Mouse (Mus musculus) ES-E14 (cell line): ENCODE results near the gene Adgrb3. TPM values are rescaled to one million over a fixed set of nuclear protein-coding genes. Genes with fewer than 3 reads are reported as not detected.

Source experiments
- DNase-seq: peaks from one replicate; pipeline ENCODE4 v3.0.0-alpha.2; 2013; ENCODE audit warnings: low read depth, low spot score
- H3K27ac ChIP-seq: 2 replicates; pipeline ENCODE4 v1.5.1; 2012; ENCODE audit warnings: low read depth, mild to moderate bottlenecking, low read length, moderate library complexity, mixed read lengths; ENCODE audit not compliant: poor library complexity, insufficient read depth, severe bottlenecking
- H3K36me3 ChIP-seq: 2 replicates; pipeline ENCODE4 v1.6.1; 2012; ENCODE audit warnings: mild to moderate bottlenecking, low read length, moderate library complexity, mixed read lengths; ENCODE audit not compliant: control insufficient read depth, poor library complexity, insufficient read depth, severe bottlenecking
- H3K4me1 ChIP-seq, 2 experiments: fragments of 150-350 bp in 1 of 2; sonication (generic) in 1 of 2; 2 replicates each; pipeline ENCODE4 v1.6.1; 2012; ENCODE audit warnings: low read length in 2 of 2, mild to moderate bottlenecking in 1 of 2, mixed read lengths in 1 of 2; ENCODE audit not compliant: control insufficient read depth in 2 of 2, insufficient read depth in 2 of 2, poor library complexity in 1 of 2
- H3K4me3 ChIP-seq, 2 experiments: fragments of 150-350 bp in 1 of 2; sonication (generic) in 1 of 2; 2 replicates each; pipeline ENCODE4 v1.5.1; 2012; ENCODE audit warnings: low read length in 2 of 2, low read depth in 1 of 2, mild to moderate bottlenecking in 1 of 2, mixed read lengths in 1 of 2; ENCODE audit not compliant: insufficient read depth in 1 of 2, poor library complexity in 1 of 2, severe bottlenecking in 1 of 2
- H3K9ac ChIP-seq: 2 replicates; pipeline ENCODE4 v1.6.1; 2012; ENCODE audit warnings: low read depth, mild to moderate bottlenecking, low read length, mixed read lengths; ENCODE audit not compliant: poor library complexity, insufficient read depth, severe bottlenecking
- H3K9me3 ChIP-seq: fragments of 150-350 bp; sonication (generic); 2 replicates; pipeline ENCODE4 v1.6.1; 2012; ENCODE audit warnings: low read depth, mild to moderate bottlenecking, low read length; ENCODE audit not compliant: control insufficient read depth, insufficient read depth
- CHD2 ChIP-seq: IDR thresholded peaks from 2 replicates; pipeline ENCODE4 v1.6.1; 2014; ENCODE audit warnings: mild to moderate bottlenecking, low read depth, low read length, inconsistent platforms
- HCFC1 ChIP-seq: IDR thresholded peaks from 2 replicates; pipeline ENCODE4 v1.6.1; 2012; ENCODE audit warnings: low read length, inconsistent platforms, borderline replicate concordance; ENCODE audit not compliant: insufficient read depth
- MAFK ChIP-seq: IDR thresholded peaks from 2 replicates; pipeline ENCODE4 v1.6.1; 2014; ENCODE audit warnings: mild to moderate bottlenecking, low read depth, low read length, inconsistent platforms; ENCODE audit not compliant: insufficient read depth
- ZC3H11A ChIP-seq: IDR thresholded peaks from 2 replicates; pipeline ENCODE4 v1.6.1; 2012; ENCODE audit warnings: low read depth, mild to moderate bottlenecking, inconsistent platforms, low read length, borderline replicate concordance
- ZNF384 ChIP-seq: IDR thresholded peaks from 2 replicates; pipeline ENCODE4 v1.6.1; 2012; ENCODE audit warnings: low read depth, low read length, inconsistent platforms
- in situ Hi-C, 2 experiments: fragments of 600-800 bp; cut with MboI; formaldehyde crosslinking; loops; one replicate each; pipeline ENCODE4 v1.15.1; 2025; ENCODE audit warnings: low sequenced_read_pairs in 2 of 2, inconsistent platforms in 1 of 2; ENCODE audit not compliant: unreplicated experiment in 2 of 2
- total RNA-seq: library from RNA; depleted of rRNA; stranded (reverse); fragments of 300-350 nt; gene quantifications from 2 replicates; pipeline ENCODE4 v1.2.3, GENCODE M21; 2012

Gene Adgrb3
- total RNA-seq, 1 experiment = 0.27 TPM

DNA sequence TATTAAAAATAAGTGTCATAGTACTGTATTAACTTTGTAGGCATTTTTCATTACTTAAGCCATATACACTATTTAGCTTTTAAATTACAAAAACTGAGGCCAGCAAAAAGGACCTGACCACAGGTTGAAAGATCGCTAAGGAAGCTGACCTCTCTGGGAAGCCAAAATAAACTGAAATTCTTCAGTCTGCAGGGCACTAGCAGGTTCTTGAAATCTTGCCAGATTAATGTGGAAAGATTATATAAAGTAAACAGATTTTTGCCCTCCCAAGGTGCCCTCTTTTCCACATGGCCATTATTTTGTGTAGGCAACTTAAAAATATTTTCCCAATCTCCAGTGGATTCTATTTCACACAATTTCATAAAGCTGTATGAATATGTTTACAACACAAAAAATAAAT, 14.0 kb downstream of the Adgrb3 start:
- H3K9me3 ChIP-seq = no peaks in the 10 kb centered on the region
- H3K9ac ChIP-seq = no peak overlapping the region
- no peak for DNase-seq
- H3K4me3 ChIP-seq = no peak overlapping the region
- no peak overlapping the region for H3K27ac ChIP-seq
- in situ Hi-C loops = no loop called here
- TF ChIP-seq MAFK = no peak
- no peak for TF ChIP-seq HCFC1
- no peak for TF ChIP-seq ZC3H11A
- TF ChIP-seq CHD2 = no peak
- TF ChIP-seq ZNF384 = no peak
- H3K4me1 ChIP-seq = no peaks in the 10 kb centered on the region
- no peaks in the 10 kb centered on the region for H3K36me3 ChIP-seq

DNA sequence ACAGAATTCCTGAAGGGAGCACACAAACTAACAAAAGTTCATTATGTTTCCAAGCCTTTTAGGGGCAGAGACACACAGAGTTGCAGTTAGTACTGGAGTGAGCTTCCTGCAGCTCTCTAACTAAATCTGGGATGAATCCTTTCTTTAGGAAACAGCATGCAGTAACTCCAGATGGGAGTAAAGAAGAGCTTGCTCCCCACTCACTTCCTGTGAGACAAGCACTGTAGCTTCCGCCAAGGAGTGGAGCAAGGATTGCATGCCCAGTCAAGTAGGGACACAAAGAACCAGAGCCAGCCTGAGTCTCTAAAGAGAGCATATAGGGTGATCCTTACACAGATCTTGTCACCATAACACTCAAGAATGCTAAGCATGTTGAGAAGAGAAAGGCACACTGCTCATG, 50.7 kb downstream of the Adgrb3 start:
- no peak for TF ChIP-seq ZC3H11A
- no peak for TF ChIP-seq CHD2
- no peak for TF ChIP-seq HCFC1
- no peak for TF ChIP-seq ZNF384
- no peak for TF ChIP-seq MAFK
- H3K9ac ChIP-seq = no peak overlapping the region
- no peak overlapping the region for H3K4me3 ChIP-seq
- H3K36me3 ChIP-seq = no peaks in the 10 kb centered on the region
- in situ Hi-C loops = no loop called here
- no peaks in the 10 kb centered on the region for H3K4me1 ChIP-seq
- no peaks in the 10 kb centered on the region for H3K9me3 ChIP-seq
- no peak for DNase-seq
- no peak overlapping the region for H3K27ac ChIP-seq

DNA sequence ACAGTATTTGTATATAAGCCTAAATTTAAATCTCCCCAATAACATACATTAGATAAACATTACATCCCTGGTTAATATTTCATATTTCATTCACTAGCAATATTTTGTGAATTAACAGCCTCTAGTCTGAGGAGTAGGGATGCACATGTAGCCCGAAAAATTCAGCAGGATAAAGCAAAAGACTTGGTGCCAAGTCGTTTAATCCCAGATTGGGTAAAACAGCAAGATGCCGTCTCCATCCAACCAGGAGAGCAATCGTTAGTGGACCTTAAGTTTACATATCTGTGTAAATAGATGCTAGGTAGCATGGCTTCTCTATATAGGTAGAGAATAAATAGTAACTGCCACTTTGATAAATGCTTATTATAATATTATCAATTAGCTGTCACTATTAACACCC, 52.0 kb downstream of the Adgrb3 start:
- no peak overlapping the region for H3K4me3 ChIP-seq
- H3K27ac ChIP-seq = no peak overlapping the region
- no peaks in the 10 kb centered on the region for H3K4me1 ChIP-seq
- no peaks in the 10 kb centered on the region for H3K36me3 ChIP-seq
- no peaks in the 10 kb centered on the region for H3K9me3 ChIP-seq
- TF ChIP-seq CHD2 = no peak
- TF ChIP-seq ZC3H11A = no peak
- TF ChIP-seq MAFK = no peak
- TF ChIP-seq HCFC1 = no peak
- TF ChIP-seq ZNF384 = no peak
- in situ Hi-C loops = no loop called here
- no peak overlapping the region for H3K9ac ChIP-seq
- DNase-seq = no peak

- Histone ChIP-seq H3K9ac (no peak overlapping the region), H3K4me3 (no peak overlapping the region), H3K4me1 (no peaks in the 10 kb centered on the region), H3K36me3 (no peaks in the 10 kb centered on the region), H3K9me3 (no peaks in the 10 kb centered on the region), H3K27ac (no peak overlapping the region)
- in situ Hi-C loops = no loop called here
- no peak for DNase-seq
- no peak for TF ChIP-seq CHD2
- TF ChIP-seq HCFC1 = no peak
- TF ChIP-seq ZNF384 = no peak
- no peak for TF ChIP-seq ZC3H11A
- no peak for TF ChIP-seq MAFK
Observed at GRCm38 (mm10) chr1:25775440-25776130, 53.9 kb downstream of the Adgrb3 start.

DNA sequence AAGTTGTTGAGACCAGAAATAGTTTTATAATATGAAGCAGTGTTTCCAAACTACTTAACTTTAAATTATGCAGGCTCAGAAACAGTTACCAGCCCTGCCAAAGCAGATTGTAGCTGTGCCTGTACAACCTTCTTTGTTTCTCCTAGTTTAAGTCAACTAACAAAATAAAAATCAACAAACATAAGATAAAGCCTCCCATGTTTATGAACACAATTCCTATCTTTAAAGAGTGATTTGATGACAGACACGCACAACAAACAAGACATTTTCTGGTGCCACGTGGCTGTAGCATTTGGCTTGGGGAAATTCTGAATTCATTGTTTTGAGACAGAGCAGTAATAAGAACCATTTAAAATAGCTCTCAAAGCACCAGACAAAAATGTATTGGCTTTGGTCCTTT, 60.5 kb downstream of the Adgrb3 start:
- TF ChIP-seq ZC3H11A (no peak), CHD2 (no peak)
- in situ Hi-C loops = no loop called here
- no peak overlapping the region for H3K27ac ChIP-seq

More for the DNA sequence above, 60.5 kb downstream of the Adgrb3 start:
- DNase-seq = no peak
- no peaks in the 10 kb centered on the region for H3K36me3 ChIP-seq
- no peaks in the 10 kb centered on the region for H3K4me1 ChIP-seq
- no peak overlapping the region for H3K4me3 ChIP-seq
- no peaks in the 10 kb centered on the region for H3K9me3 ChIP-seq
- no peak overlapping the region for H3K9ac ChIP-seq
